Mouse (Mus musculus) midbrain, embryonic 16.5 days (tissue): ENCODE measurements around the gene Hapln2. TPM values are rescaled to one million over a fixed set of nuclear protein-coding genes. Genes with fewer than 3 reads are reported as not detected.

Experiments
- ATAC-seq: fragments of 200-750 bp; cut with Nextera tagmentation; 2 replicates; pipeline ENCODE4 v1.8.0; 2017; ENCODE audit warnings: moderate TSS enrichment
- H3K27ac ChIP-seq: fragments of 300-500 bp; sonication (generic); 2 replicates; pipeline ENCODE4 v1.5.1; 2014; ENCODE audit warnings: mild to moderate bottlenecking, low read length, mixed read lengths
- H3K27me3 ChIP-seq: fragments of 300-500 bp; sonication (generic); 2 replicates; pipeline ENCODE4 v1.6.1; 2014; ENCODE audit warnings: low read depth, low read length, mixed read lengths; ENCODE audit not compliant: control insufficient read depth, insufficient read depth
- H3K36me3 ChIP-seq: fragments of 300-500 bp; sonication (generic); 2 replicates; pipeline ENCODE4 v1.6.1; 2014; ENCODE audit warnings: mild to moderate bottlenecking, low read length, moderate library complexity, mixed read lengths; ENCODE audit not compliant: control insufficient read depth, insufficient read depth
- H3K4me1 ChIP-seq: fragments of 300-500 bp; sonication (generic); 2 replicates; pipeline ENCODE4 v1.6.1; 2014; ENCODE audit warnings: mild to moderate bottlenecking, low read length, mixed read lengths; ENCODE audit not compliant: control insufficient read depth, insufficient read depth
- H3K4me2 ChIP-seq: fragments of 300-500 bp; sonication (generic); 2 replicates; pipeline ENCODE4 v1.6.1; 2014; ENCODE audit warnings: mild to moderate bottlenecking, low read length, mixed read lengths
- H3K4me3 ChIP-seq: fragments of 300-500 bp; sonication (generic); 2 replicates; pipeline ENCODE4 v1.5.1; 2014; ENCODE audit warnings: low read depth, mild to moderate bottlenecking, low read length, moderate library complexity, mixed read lengths
- H3K9ac ChIP-seq: fragments of 300-500 bp; sonication (generic); 2 replicates; pipeline ENCODE4 v1.6.1; 2014; ENCODE audit warnings: low read depth, low read length, mixed read lengths
- H3K9me3 ChIP-seq: fragments of 300-500 bp; sonication (generic); replicated peaks from 2 replicates; pipeline ENCODE4 v1.6.1; 2014; ENCODE audit warnings: mild to moderate bottlenecking, low read length, mixed read lengths; ENCODE audit not compliant: control insufficient read depth, poor library complexity, severe bottlenecking
- WGBS: fragments of 180-500 bp; shearing (Covaris S2); extraction: QIAGEN DNeasy Blood & Tissue Kit; methylation state at CpG from one replicate; pipeline ENCODE4 v1.1.7; 2014; 5-methylcytosine and 5-hydroxymethylcytosine counted together
- polyA plus RNA-seq: library from polyadenylated mRNA; unstranded; fragments of >200 nt; fragmentation: Nextera tagmentation; extraction: Ambion mirVana; gene quantifications from 2 replicates; pipeline ENCODE4 v1.2.1, GENCODE M21; 2015

The Hapln2 gene
- polyA plus RNA-seq, 1 experiment from 2014 or later: 0.74 TPM

GRCm38 (mm10) chr3:88042661-88043421, 15.5 kb upstream of the Hapln2 start, which contains the start of gene Gpatch4:
Gpatch4 (plus strand) TSS chr3:88043108.
- peak; percentile 96 for ATAC-seq
- Histone ChIP-seq H3K36me3 (no peaks in the 10 kb centered on the region), H3K4me1 (peaks cover 15% of the 10 kb centered on the region), H3K4me3 (peak within 1 kb of the TSS; percentile 61), H3K27ac (peak within 1 kb of the TSS; percentile 64), H3K9me3 (no peaks in the 10 kb centered on the region), H3K27me3 (peaks cover 11% of the 10 kb centered on the region), H3K9ac (peak within 1 kb of the TSS; percentile 67), H3K4me2 (peak within 1 kb of the TSS; percentile 58)
- WGBS: 10% methylated on average over 36 of the region's 36 CpGs

- Histone ChIP-seq H3K4me1 (no peaks in the 10 kb centered on the region), H3K4me2 (no peak overlapping the region), H3K27me3 (peaks cover 17% of the 10 kb centered on the region), H3K4me3 (no peak overlapping the region), H3K9ac (no peak overlapping the region), H3K9me3 (no peaks in the 10 kb centered on the region), H3K36me3 (no peaks in the 10 kb centered on the region), H3K27ac (no peak overlapping the region)
- 77% methylated on average over 1 of the region's 1 CpGs for WGBS
- no peak for ATAC-seq
Observed at GRCm38 (mm10) chr3:88035561-88036293, 8.3 kb upstream of the Hapln2 start.

- H3K4me1 ChIP-seq: no peaks in the 10 kb centered on the region
- H3K27me3 ChIP-seq: peaks cover 14% of the 10 kb centered on the region; the same call in 1 of the 2 replicates
- 76% methylated on average over 5 of the region's 5 CpGs for WGBS
- H3K4me2 ChIP-seq: no peak overlapping the region
- no peak for ATAC-seq
- H3K9me3 ChIP-seq: no peaks in the 10 kb centered on the region
- no peak overlapping the region for H3K27ac ChIP-seq
- no peak overlapping the region for H3K4me3 ChIP-seq
- no peak overlapping the region for H3K9ac ChIP-seq
- H3K36me3 ChIP-seq: no peaks in the 10 kb centered on the region
Observed at GRCm38 (mm10) chr3:88033506-88033905, 6.1 kb upstream of the Hapln2 start.

GRCm38 (mm10) chr3:88030608-88031395, 3.4 kb upstream of the Hapln2 start:
- 20% methylated on average over 19 of the region's 19 CpGs for WGBS
- Histone ChIP-seq H3K4me1 (no peaks in the 10 kb centered on the region), H3K4me3 (no peak overlapping the region), H3K9me3 (no peaks in the 10 kb centered on the region), H3K27ac (no peak overlapping the region), H3K27me3 (peaks cover 20% of the 10 kb centered on the region), H3K9ac (no peak overlapping the region), H3K36me3 (no peaks in the 10 kb centered on the region), H3K4me2 (no peak overlapping the region)
- no peak for ATAC-seq

GRCm38 (mm10) chr3:88026823-88027222, 560 bp downstream of the Hapln2 start:
- no peak for ATAC-seq
- Histone ChIP-seq H3K36me3 (no peaks in the 10 kb centered on the region), H3K27ac (no peak overlapping the region), H3K4me3 (no peak overlapping the region), H3K9ac (no peak overlapping the region), H3K27me3 (peaks cover 47% of the 10 kb centered on the region), H3K9me3 (no peaks in the 10 kb centered on the region), H3K4me2 (no peak overlapping the region), H3K4me1 (peaks cover 11% of the 10 kb centered on the region; the same call in 1 of the 2 replicates)
- 60% methylated on average over 7 of the region's 7 CpGs for WGBS

GRCm38 (mm10) chr3:88023192-88024074, 4.0 kb downstream of the Hapln2 start:
- Histone ChIP-seq H3K4me1 (peaks cover 11% of the 10 kb centered on the region; the same call in 1 of the 2 replicates), H3K27me3 (peaks cover 59% of the 10 kb centered on the region), H3K4me3 (peak overlapping the region; percentile 63), H3K9me3 (no peaks in the 10 kb centered on the region), H3K9ac (peak overlapping the region; percentile 64), H3K4me2 (peak overlapping the region; percentile 87), H3K36me3 (no peaks in the 10 kb centered on the region), H3K27ac (no peak overlapping the region)
- under 1% methylated on average over 81 of the region's 81 CpGs for WGBS
- peak; percentile 74 for ATAC-seq

DNA sequence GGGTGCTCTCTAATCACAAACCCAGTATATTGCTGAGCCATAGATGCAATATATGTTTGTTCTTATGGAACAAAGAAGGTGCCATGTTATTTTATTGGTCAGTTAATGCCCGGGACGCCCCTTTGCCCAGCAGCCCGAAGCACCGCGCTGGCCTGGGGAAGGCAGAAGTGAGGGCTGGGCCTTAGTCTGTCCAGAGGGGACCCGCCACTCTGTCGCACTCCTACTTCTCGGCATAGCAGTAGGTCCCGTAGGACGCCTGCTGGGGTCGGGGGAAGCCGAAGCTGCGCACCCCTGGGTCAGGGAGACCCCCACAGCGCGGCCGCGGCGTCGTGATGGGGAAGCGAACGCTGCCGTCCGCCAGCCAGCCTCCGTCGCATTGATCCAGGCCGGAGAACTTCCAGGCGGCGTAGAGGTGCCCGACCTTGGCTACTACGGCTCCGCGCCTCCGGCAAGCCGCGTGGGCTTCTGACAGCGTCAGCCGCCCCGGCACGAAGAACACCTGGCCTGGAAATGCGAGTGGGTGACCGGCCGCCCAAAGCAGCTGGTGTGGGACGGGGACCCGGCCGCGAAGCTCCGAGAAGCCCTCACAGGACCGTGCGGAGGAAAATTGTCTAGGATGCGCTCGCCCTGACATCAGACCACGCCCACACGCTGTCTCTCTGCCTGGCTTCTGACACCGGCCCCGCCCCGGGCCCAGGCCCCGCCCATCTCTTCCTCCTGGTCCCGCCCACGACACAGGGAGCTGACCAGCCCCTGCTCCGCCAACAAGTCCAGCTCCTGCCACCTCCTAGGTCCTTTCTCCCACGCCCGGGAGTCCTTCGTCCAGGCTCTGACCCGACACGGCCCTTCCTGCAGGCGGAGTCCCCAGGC, 4.8 kb downstream of the Hapln2 start:
- peaks cover 11% of the 10 kb centered on the region; the same call in 1 of the 2 replicates for H3K4me1 ChIP-seq
- peak; percentile 88 for ATAC-seq
- peak overlapping the region; percentile 64 for H3K9ac ChIP-seq
- no peak overlapping the region for H3K27ac ChIP-seq
- peaks cover 59% of the 10 kb centered on the region for H3K27me3 ChIP-seq
- no peaks in the 10 kb centered on the region for H3K36me3 ChIP-seq
- under 1% methylated on average over 64 of the region's 66 CpGs for WGBS
- peak overlapping the region; percentile 63 for H3K4me3 ChIP-seq
- peak overlapping the region; percentile 87 for H3K4me2 ChIP-seq
- no peaks in the 10 kb centered on the region for H3K9me3 ChIP-seq
